Mouse (Mus musculus): Measurements from ENCODE around the gene Ampd1. TPM values are rescaled to one million over a fixed set of nuclear protein-coding genes. Genes with fewer than 3 reads are reported as not detected.

Ampd1 gene
- not detected in 2 replicates for total RNA-seq (2017)

DNA sequence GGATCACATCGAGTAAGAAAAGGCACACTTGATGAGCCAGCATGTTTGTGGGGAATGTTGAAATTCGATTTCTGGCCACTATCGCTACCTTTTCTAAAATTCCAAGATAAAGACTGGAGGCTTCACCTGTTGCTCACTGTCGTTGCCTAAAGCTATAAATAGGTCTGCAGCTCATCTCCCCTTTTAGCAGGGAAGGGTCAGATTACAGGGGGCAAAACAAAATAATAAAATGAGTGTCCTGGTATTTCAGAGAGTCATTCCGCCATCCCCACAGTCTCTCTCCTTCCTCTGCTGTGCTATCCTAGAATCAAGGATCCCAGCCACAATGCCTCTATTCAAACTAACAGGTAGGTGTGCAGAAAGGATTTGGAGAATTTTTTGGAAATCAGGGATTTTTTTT, at the start of gene Ampd1:
TSS of gene Ampd1 (plus strand) at position 244 of the 400 bp plus-strand sequence.
- ATAC-seq (replicated peaks in 1 of 2; ENCODE audit: insufficient read depth in 1 of 2, low FRiP score in 2 of 2, low TSS enrichment in 1 of 2, low read depth in 1 of 2, poor library complexity in 2 of 2, severe bottlenecking in 2 of 2): no peak

GRCm38 (mm10) chr3:103026174-103026573, 47.6 kb upstream of the Ampd1 start:
- ATAC-seq (replicated peaks in 1 of 2; ENCODE audit: insufficient read depth in 1 of 2, low FRiP score in 2 of 2, low TSS enrichment in 1 of 2, low read depth in 1 of 2, poor library complexity in 2 of 2, severe bottlenecking in 2 of 2): no peak

- no peak for ATAC-seq (replicated peaks in 1 of 2; ENCODE audit: insufficient read depth in 1 of 2, low FRiP score in 2 of 2, low TSS enrichment in 1 of 2, low read depth in 1 of 2, poor library complexity in 2 of 2, severe bottlenecking in 2 of 2)
Measured at GRCm38 (mm10) chr3:103040285-103040684, 33.5 kb upstream of the Ampd1 start.

- no peak for ATAC-seq (replicated peaks in 1 of 2; ENCODE audit: insufficient read depth in 1 of 2, low FRiP score in 2 of 2, low TSS enrichment in 1 of 2, low read depth in 1 of 2, poor library complexity in 2 of 2, severe bottlenecking in 2 of 2)
Measured at GRCm38 (mm10) chr3:103040861-103041379, 32.9 kb upstream of the Ampd1 start.

- ATAC-seq (replicated peaks in 1 of 2; ENCODE audit: insufficient read depth in 1 of 2, low FRiP score in 2 of 2, low TSS enrichment in 1 of 2, low read depth in 1 of 2, poor library complexity in 2 of 2, severe bottlenecking in 2 of 2): no peak
Measured at GRCm38 (mm10) chr3:103056016-103056595, 17.7 kb upstream of the Ampd1 start.

DNA sequence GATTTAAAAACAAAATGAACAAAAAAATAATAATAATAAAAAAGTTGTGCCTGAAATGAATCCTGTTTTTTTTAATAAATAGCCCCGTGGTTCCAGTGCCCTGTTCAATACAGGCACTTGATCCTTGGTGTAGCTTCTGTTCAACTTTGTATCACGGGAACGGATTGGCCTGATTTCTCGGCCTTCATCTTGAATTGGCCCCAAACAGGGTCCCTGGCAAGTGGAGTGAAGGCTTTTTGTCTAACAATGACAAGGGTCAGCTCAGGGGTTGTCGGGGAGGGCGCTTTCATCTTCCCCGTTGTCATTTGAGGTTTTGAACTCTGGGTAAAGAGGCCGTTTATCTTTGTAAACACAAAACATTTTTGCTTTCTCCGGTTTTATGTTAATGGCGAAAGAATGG, 16.1 kb upstream of the Ampd1 start:
- peak in 1 of 2 experiments; percentile 7; a peak in 1 of 4 replicates for ATAC-seq (replicated peaks in 1 of 2; ENCODE audit: insufficient read depth in 1 of 2, low FRiP score in 2 of 2, low TSS enrichment in 1 of 2, low read depth in 1 of 2, poor library complexity in 2 of 2, severe bottlenecking in 2 of 2)

DNA sequence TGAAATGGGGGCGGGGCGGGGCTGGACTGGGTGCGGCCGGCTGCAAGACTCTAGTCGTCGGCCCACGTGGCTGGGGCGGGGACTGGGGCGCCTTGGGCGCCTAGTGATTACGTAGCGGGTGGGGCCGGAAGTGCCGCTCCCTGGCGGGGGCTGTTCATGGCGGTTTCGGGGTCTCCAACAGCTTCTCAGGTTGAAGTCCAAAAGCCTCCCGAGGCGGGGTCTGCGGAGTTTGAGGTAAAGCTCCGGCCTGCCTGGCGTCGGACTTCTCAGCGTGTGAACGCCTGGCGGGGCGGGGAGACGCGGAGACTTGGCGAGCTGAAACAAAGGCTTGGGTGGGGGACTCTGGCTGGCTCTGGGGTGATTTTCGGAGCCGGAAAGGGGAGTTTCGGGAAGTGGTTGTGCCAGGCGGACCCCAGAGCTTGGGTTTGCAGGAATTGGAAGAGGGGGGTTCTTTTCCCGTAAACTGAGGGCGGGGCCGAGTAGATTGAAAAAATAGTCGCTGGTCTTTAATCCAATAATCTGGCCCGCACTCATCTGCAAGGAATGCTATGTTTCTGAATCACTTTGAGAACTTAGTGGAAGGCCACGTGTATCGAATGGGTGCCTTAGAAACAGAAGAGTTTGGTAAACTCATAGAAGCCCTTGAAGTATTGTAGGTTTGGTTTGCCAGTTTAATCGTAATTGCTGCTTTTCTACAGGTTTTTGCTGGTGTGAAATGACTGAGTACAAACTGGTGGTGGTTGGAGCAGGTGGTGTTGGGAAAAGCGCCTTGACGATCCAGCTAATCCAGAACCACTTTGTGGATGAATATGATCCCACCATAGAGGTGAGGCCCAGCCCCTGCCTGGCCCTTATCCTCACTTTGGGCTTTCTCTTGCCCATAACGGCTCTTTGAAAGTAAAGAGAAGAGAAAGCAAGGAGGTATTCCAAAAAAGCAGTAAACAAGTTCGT, 15.3 kb upstream of the Ampd1 start, which contains the start of gene Nras:
TSS of gene Nras (plus strand) at position 79 of the 951 bp plus-strand sequence.
- peak; percentile 94 for ATAC-seq (replicated peaks in 1 of 2; ENCODE audit: insufficient read depth in 1 of 2, low FRiP score in 2 of 2, low TSS enrichment in 1 of 2, low read depth in 1 of 2, poor library complexity in 2 of 2, severe bottlenecking in 2 of 2)

DNA sequence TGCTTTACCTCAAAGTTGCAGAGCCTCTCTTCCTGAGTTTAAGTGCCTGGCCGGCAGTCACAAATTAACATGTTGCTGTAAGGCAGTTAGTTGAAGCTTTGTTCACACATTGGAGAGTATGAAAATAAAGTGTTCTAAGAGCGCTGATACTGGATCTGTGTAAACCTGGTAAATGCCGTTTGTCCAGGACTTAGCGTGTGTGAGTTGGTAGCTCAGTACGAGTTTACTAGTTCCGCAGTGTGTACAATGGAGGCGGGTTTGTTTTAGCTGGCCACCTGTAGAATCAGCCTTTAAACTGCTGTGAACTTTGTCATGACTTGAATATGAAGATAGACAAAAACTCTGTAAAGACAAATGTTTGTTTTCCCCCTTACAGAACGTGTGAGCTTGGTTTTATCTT, 6.9 kb upstream of the Ampd1 start:
- no peak for ATAC-seq (replicated peaks in 1 of 2; ENCODE audit: insufficient read depth in 1 of 2, low FRiP score in 2 of 2, low TSS enrichment in 1 of 2, low read depth in 1 of 2, poor library complexity in 2 of 2, severe bottlenecking in 2 of 2)

DNA sequence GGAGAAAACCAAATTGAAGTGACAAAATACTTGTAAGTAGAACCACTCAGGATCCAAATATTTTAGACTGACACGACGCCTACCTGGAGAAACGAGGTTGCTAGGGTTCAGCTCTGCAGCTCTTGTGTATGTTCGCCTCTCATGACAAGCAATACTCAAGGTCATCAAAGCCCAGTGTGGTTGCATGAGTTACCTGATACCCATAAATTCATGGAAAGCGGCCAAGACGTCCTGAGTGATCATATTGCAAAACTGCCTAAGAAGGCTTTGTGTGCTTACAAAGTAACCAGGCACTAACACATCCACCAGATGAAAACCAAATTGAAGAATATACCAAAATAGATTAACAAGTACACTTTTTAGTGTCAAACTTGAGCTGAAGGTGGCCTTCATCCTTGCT, 4.8 kb upstream of the Ampd1 start:
- no peak for ATAC-seq (replicated peaks in 1 of 2; ENCODE audit: insufficient read depth in 1 of 2, low FRiP score in 2 of 2, low TSS enrichment in 1 of 2, low read depth in 1 of 2, poor library complexity in 2 of 2, severe bottlenecking in 2 of 2)

GRCm38 (mm10) chr3:103075871-103076270, 2.1 kb downstream of the Ampd1 start:
- ATAC-seq (replicated peaks in 1 of 2; ENCODE audit: insufficient read depth in 1 of 2, low FRiP score in 2 of 2, low TSS enrichment in 1 of 2, low read depth in 1 of 2, poor library complexity in 2 of 2, severe bottlenecking in 2 of 2): no peak

GRCm38 (mm10) chr3:103076476-103076875, 2.7 kb downstream of the Ampd1 start:
- ATAC-seq (replicated peaks in 1 of 2; ENCODE audit: insufficient read depth in 1 of 2, low FRiP score in 2 of 2, low TSS enrichment in 1 of 2, low read depth in 1 of 2, poor library complexity in 2 of 2, severe bottlenecking in 2 of 2): no peak

DNA sequence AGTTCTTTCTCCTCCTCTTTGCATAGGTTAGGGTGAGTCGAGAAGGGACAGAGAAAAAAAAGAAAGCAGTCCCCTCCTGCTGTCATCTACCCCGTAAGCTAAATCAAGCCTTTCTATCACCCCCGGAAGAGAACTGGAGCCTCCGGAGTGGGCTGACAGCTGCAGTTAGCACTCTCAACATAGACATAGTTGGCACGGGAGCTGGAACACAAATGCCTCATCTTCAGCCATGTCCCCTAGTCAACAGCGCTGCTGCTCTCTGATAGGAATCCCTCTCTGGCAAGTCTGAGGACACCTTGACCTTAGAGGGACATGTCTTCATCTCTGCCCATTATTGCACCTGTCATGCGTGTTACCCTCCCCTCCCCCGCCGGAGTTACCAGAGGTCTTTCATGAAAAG, 5.5 kb downstream of the Ampd1 start:
- ATAC-seq (replicated peaks in 1 of 2; ENCODE audit: insufficient read depth in 1 of 2, low FRiP score in 2 of 2, low TSS enrichment in 1 of 2, low read depth in 1 of 2, poor library complexity in 2 of 2, severe bottlenecking in 2 of 2): no peak

DNA sequence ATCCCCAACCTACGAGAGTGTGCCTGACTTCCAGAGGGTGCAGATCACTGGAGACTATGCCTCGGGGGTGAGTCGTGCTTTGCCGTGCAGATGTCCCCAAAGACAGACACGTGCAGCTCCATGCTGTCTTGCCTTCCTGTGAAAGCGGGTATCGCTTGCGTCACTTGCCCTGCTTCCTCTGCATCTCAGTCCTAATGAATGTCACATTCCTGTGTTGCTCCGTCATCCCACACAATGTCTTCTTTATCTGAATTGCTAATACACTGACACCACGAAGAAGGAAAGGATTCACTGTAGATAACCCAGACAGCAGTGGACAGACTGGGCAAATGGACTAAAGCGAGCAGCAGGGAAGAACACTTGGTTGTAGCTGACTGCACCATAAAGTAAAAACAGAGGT, 7.2 kb downstream of the Ampd1 start:
- ATAC-seq (replicated peaks in 1 of 2; ENCODE audit: insufficient read depth in 1 of 2, low FRiP score in 2 of 2, low TSS enrichment in 1 of 2, low read depth in 1 of 2, poor library complexity in 2 of 2, severe bottlenecking in 2 of 2): no peak

GRCm38 (mm10) chr3:103081861-103082453, 8.1 kb downstream of the Ampd1 start:
- ATAC-seq (replicated peaks in 1 of 2; ENCODE audit: insufficient read depth in 1 of 2, low FRiP score in 2 of 2, low TSS enrichment in 1 of 2, low read depth in 1 of 2, poor library complexity in 2 of 2, severe bottlenecking in 2 of 2): no peak

- no peak for ATAC-seq (replicated peaks in 1 of 2; ENCODE audit: insufficient read depth in 1 of 2, low FRiP score in 2 of 2, low TSS enrichment in 1 of 2, low read depth in 1 of 2, poor library complexity in 2 of 2, severe bottlenecking in 2 of 2)
Measured at GRCm38 (mm10) chr3:103082761-103083160, 8.9 kb downstream of the Ampd1 start.

DNA sequence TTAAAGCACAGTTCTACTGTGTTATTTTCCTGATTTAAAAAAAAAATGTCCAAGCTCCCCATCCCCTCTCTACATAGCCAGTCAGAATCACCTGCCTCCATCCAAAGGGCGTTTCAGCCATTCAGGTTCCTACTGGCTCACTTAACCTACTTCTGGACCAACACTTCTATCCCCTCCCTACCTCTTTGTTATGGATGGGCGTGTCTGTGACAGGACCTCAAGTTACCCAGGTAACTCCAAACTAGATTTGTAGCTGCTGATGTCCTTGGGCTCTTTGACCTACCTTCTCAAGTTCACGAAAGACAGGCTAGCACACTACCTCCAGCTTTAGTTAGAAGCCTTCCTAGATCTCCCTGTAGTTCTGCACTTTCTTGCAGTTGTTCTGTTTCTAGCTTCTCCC, 12.2 kb downstream of the Ampd1 start:
- no peak for ATAC-seq (replicated peaks in 1 of 2; ENCODE audit: insufficient read depth in 1 of 2, low FRiP score in 2 of 2, low TSS enrichment in 1 of 2, low read depth in 1 of 2, poor library complexity in 2 of 2, severe bottlenecking in 2 of 2)

- ATAC-seq (replicated peaks in 1 of 2; ENCODE audit: insufficient read depth in 1 of 2, low FRiP score in 2 of 2, low TSS enrichment in 1 of 2, low read depth in 1 of 2, poor library complexity in 2 of 2, severe bottlenecking in 2 of 2): no peak
Measured at GRCm38 (mm10) chr3:103091753-103092152, 17.9 kb downstream of the Ampd1 start.

GRCm38 (mm10) chr3:103098662-103099061, 24.8 kb downstream of the Ampd1 start:
- ATAC-seq (replicated peaks in 1 of 2; ENCODE audit: insufficient read depth in 1 of 2, low FRiP score in 2 of 2, low TSS enrichment in 1 of 2, low read depth in 1 of 2, poor library complexity in 2 of 2, severe bottlenecking in 2 of 2): no peak

All from hematopoietic stem cell, adult 5-6 weeks (primary cell).